Mouse (Mus musculus): ENCODE measurements around the gene Gprc5b.

DNA sequence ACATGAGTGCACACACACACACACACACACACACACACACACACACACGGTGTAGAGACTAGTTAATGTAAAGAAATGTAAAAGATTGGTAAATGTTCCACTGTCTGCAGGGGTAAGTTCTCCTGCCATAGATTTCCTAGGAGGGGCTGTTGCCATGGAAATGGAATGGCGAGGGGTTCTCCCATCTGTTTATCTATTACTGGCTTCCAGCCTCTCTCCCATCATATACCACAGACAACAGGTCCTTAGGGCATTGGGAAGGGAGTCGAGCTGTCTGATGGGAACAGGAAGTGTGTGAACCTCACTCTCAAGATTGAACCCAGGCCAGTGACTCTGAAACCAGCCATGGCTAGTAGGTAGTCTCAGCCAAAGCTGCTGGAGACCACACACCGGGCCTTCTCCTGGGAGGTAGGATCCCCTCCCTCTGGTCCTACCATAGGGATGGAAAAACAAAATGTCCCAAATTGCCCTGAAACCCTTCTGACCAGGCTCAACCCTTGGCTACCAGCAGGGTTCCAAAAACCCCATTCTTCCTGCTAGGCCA, 3.6 kb downstream of the Gprc5b start:
- no peak for TF ChIP-seq CTCF (conservative IDR thresholded peaks at IDR 0.05 in 1 of 2, IDR thresholded peaks at IDR 0.05 in 1 of 2; ENCODE audit: low read depth in 2 of 2, low read length in 2 of 2)
- no peak for TF ChIP-seq ZNF384 (IDR thresholded peaks at IDR 0.05; ENCODE audit: low read depth, low read length)
- no peak for TF ChIP-seq RCOR1 (conservative IDR thresholded peaks at IDR 0.05; ENCODE audit: low read depth, low read length)
